Mouse (Mus musculus): ENCODE measurements around the gene Cyfip1.

GRCm38 (mm10) chr7:55841977-55842503, 495 bp downstream of the Cyfip1 start:
- TF ChIP-seq POLR2A (IDR thresholded peaks at IDR 0.05; ENCODE audit: borderline replicate concordance, extremely low read depth, insufficient read depth, insufficient read length, poor library complexity, severe bottlenecking) (peak; percentile 40; the same call in 1 of the 2 replicates), CTCF (IDR thresholded peaks at IDR 0.05; ENCODE audit: borderline replicate concordance, extremely low read depth, insufficient read depth, insufficient read length) (no peak)
